Mouse (Mus musculus) left cerebral cortex, postnatal 4 days (tissue): Measurements from ENCODE around the gene Pbrm1. TPM values are rescaled to one million over a fixed set of nuclear protein-coding genes. Genes with fewer than 3 reads are reported as not detected.
A peak's percentile ranks its signal among the peaks of the same experiment; 100 is the strongest.

Experiments
- DNase-seq: peaks from one replicate; pipeline ENCODE4 v3.0.0-alpha.2; 2022
- intact Hi-C: fragments of 180-260 bp; cut with DNase I; formaldehyde crosslinking; loops from one replicate; pipeline ENCODE4 v1.15.1; 2025
- total RNA-seq, 2 experiments: library from RNA; stranded (reverse); gene quantifications; 2 replicates each; pipeline ENCODE4 v1.2.3; 2021

Pbrm1 gene
- total RNA-seq: 100 to 1,000 TPM; 107 to 110 TPM

DNA sequence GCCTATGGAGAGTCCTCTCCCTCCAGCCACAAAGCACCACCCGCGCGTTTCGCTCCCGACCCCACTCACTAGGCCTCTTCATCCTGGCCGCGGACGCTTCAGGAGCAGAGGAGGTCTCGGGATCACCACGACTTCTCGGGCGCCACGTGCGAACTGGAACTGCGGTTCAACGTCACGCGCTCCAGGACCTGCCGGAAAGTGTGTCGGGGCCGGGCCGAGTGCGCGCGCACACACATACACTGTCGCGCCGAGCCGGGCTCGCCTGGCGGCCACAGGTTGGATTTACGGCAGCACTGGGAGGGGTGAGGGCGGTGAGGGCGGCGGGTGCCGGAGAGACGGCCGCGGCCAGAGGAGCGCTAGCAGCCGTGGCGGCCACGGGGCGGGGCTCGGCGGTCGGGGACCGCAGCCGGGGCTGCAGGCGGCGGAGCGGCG lies at the start of gene Pbrm1, which contains the start of gene Gnl3:
TSS of gene Pbrm1 (plus strand) at position 279 of the 432 bp plus-strand sequence.
TSS of gene Gnl3 (minus strand) at position 293 of the 432 bp plus-strand sequence.
- peak; percentile 98 for DNase-seq

DNA sequence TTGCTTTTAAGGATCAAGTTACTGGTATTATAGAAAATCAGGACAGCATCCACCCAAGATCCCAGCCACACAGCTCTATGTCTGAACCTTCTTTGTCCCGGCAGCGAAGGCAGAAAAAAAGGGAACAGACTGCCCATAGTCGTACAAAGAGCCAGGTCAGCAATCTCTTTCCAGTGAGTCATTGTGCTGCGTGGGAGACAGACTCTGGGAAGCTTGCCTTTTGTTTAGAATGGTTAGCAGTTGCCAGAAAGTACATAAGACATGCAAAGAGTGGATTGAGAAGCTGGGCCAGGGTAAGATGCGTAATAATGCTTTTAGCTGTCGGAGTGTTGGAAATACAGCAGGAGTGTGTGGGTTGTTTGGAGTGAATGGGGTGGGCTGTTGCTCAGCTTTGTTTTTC lies 44.7 kb upstream of the Pbrm1 start:
- DNase-seq: no peak
- intact Hi-C loops: no loop called here

More for the DNA sequence above, at the start of gene Pbrm1, which contains the start of gene Gnl3:
- intact Hi-C loops: no loop called here

DNA sequence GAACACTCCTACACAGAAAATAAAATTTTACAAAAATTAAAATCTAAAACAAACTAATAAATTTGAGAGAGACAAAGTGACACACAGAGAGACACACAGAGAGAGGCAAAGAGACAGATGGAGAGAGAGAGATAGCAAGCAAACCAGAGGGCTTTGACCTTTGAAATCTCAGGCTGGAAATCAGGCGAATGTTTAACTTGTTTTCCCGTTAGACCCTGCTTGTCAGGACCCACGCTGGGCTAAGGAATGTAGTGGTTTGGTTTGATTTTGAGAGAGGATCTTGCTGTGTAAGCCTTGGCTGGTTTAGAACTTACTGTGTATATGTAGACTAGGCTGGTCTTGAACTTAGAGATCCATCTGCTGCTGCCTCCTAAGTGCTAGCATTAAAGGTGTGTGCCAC lies 42.7 kb upstream of the Pbrm1 start:
- intact Hi-C loops: no loop called here
- no peak for DNase-seq

DNA sequence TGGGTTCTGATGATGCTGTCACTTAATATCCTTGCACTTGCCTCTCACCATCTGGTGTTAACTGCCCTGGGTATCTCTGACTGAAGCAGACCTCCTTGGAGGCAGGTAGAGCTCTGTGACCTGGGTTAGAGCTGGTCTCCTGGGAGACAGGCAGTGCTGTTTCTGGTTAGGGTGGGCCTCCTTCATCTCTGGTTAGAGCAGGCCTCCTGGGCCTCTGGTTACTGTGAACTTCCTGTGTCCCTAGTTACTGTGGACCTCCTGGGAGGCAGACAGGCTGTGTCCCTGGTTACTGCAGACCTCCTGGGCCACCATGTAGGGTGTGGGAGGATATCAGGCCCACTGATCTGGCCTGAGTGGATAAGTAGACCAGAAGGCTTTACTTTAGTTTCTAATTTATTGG lies 22.5 kb upstream of the Pbrm1 start:
- DNase-seq: no peak
- intact Hi-C loops: no loop called here

DNA sequence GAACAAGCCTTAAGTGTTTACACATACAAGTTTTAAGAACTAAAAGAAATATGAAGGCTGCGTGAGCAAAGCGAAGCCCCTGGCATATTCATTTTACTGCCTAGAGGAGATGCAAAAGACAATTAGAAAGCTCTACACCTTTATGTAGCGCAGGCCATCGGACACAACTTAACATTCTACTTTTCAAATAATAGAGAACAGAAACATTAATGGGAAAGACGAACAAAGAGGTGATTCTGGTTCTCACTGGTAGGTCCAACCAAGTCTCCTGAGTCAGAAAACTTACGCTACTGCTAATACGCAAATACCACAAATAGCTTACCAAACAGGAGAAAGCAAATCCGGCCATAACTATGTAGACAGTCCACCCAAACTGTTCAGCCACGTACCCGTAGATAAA lies 18.6 kb upstream of the Pbrm1 start:
- intact Hi-C loops: no loop called here

DNA sequence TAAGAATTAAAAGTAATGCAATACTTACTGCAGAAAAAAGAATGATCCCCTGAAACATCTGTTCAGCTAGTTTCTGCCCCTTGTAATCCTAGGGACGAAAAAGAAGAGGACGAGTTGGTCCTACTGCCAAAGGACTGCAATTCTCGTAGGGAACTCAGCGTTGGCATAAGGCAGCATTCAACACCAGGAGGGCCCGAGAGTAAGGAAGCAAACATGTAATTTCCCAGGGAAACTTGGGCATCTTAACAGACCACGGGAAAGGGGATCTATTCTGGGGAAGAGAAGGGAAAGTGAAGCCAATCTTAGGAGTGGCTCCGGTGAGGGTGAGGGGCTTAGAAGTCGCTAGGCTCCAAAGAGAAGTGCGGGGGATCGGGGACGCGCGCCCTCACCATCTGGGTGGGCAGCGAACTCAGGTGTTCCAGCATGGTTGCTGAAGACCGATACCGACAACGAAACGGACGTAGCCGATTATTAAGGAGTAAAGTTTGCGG lies 18.1 kb upstream of the Pbrm1 start:
- intact Hi-C loops: no loop called here
- no peak for DNase-seq

More for the DNA sequence above, 18.6 kb upstream of the Pbrm1 start:
- DNase-seq: no peak

DNA sequence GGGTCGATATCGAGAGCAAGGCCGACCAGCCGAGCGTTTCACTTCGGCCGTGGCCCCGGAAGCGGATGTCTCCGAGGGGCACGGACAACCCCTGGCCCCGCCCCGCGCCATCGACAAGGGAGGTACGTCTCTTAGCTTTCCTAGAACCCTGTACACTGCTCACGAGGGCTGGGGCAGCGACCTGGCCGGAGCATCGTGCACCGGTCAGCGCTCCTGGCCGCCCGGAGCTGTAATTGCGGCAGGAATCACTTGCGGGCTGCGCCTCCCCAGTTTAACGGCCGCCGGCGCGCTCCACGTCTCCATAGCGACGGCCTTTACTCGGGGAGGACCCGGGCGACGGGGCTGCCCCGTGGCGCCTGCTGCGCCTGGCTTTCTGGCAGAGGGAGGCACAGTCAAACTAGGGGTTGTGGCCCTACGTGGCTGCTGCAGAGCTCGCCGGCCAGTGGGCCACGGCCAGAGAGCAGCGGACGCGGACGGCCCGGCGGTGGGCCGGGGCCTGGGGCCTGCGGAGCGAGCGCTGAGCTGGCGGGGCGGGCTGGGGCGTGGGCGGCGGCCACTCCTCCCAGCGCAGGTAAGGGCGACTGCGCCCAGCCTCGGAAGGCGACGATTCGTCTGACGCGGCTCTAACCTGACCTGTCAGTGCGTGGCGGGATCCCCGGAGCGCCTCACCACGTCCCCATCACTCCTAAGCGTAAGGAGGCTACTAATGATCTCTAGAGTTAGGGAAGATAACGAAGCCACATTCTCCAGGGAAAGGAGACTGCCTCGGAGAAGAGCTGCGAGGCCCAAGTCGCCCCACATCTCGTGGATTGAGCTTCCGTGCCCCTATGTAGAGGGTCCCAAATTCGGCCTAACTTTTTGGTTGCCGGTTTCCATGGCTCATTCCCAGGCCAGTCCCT lies 17.4 kb upstream of the Pbrm1 start, which contains the start of the genes Glt8d1 and Spcs1:
TSS of gene Glt8d1 (plus strand) at position 94 of the 899 bp plus-strand sequence.
TSS of gene Spcs1 (minus strand) at position 366 of the 899 bp plus-strand sequence.
- DNase-seq: peak; percentile 84
- intact Hi-C loops: no loop called here

DNA sequence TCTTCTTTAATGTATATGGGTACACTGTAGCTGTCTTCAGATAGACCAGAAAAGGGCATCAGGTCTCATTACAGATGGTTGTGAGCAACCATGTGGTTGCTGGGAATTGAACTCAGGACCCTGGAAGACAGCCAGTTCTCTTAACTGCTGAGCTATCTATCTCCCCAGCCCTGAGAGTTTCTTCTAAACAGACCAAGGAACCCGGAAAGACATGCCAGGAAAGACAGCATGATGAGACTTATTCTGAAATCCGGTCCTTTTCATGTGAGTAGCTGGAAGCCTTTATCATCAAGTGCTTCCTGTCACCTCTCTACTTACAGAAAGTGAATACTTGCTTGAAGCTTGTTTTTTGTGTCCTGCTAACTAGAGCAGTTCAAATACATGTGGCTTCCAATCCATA lies 14.4 kb upstream of the Pbrm1 start:
- DNase-seq: no peak
- intact Hi-C loops: no loop called here

DNA sequence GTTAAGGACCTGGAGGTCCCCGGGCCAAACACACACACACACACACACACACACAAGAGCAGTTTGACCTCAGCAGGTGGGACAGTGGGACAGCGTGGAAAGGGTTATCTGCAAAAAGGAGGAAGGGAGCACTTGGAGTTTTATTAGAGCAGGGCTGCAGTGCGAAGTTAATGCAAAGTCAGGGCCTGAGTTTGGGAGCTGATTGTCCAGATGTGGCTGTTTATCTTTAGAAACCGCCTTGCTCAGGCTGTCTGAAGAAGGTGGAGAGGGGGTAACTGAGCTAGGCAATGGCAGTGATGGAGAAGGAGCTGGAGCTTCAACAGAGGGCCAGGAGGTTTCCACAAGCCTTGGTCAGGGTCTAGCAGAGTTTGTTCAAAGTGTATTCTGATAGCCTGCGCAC lies 12.2 kb upstream of the Pbrm1 start:
- no peak for DNase-seq
- intact Hi-C loops: no loop called here

DNA sequence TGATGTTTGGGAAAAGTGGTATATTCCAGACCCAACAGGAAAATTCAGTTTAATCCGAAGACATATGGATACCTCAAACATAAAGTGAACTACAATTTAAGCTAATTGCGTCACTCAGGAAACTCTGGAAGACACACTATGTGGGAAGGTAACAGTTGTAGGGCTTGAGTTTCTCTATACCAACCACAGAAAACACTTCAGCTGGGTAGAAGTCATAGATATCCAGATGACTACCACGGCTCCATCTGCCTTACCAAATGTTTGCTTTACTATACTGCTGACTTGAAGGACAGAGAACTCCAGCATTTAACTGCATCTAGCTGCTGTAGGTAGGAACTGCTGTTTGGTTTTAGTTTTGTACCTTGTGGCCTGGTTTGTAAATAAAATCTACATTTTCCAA lies 7.3 kb upstream of the Pbrm1 start:
- no peak for DNase-seq
- intact Hi-C loops: no loop called here

DNA sequence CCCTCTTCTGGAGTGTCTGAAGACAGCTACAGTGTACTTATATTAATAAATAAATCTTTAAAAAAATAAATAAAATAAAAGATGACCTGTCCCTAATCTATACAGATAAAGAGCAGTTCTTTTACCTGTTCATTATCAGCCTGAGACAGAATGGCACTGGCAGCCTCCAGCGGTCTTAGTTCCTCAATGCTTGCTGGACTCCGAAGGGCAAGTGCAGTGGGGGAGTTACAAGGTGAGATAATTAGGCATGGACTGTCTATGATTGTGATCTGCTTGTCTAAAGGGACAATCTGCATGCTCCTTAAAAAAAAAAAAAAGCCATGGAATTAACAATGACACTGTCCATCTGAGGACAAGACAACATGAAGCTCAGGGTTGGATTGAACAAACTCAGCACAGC lies 5.0 kb upstream of the Pbrm1 start:
- DNase-seq: no peak
- intact Hi-C loops: no loop called here

DNA sequence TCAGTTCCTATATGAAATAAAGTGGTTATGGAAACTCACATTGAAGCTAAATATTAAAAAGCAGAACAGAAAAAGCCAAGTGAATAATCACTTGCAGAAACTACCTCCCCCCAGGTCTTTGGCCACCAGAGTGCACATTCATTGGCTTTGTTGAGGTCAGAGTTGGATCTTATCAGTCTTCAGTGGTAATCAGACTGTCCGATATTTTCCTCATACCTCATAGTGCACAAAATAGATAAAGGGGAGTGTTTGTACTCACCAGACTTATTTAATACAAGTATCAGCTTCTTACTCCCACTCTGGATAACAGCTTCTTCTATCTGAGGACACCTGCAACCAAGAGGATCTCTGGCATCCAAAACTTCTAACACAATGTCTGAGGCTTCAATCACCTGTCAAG lies 2.9 kb upstream of the Pbrm1 start:
- DNase-seq: no peak
- intact Hi-C loops: no loop called here

DNA sequence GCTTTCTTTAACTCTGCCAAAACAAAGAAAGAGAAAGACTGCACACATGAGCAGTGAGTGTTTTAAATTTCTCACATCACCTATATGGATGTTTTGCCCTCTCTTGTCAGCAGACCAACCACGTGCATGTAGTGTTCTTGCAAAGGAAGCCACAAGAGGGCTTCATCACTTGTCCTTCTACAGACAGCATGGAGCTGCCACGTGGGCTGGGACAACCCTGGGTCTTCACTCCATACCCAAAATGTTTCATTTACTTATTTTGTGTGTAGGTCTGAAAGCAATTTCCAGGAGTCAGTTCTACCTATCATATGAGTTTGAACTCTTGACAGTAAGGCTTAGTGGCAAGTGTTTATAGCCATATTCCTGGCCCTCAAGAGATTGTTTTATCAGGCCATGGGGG lies 1.1 kb upstream of the Pbrm1 start:
- intact Hi-C loops: no loop called here
- no peak for DNase-seq

DNA sequence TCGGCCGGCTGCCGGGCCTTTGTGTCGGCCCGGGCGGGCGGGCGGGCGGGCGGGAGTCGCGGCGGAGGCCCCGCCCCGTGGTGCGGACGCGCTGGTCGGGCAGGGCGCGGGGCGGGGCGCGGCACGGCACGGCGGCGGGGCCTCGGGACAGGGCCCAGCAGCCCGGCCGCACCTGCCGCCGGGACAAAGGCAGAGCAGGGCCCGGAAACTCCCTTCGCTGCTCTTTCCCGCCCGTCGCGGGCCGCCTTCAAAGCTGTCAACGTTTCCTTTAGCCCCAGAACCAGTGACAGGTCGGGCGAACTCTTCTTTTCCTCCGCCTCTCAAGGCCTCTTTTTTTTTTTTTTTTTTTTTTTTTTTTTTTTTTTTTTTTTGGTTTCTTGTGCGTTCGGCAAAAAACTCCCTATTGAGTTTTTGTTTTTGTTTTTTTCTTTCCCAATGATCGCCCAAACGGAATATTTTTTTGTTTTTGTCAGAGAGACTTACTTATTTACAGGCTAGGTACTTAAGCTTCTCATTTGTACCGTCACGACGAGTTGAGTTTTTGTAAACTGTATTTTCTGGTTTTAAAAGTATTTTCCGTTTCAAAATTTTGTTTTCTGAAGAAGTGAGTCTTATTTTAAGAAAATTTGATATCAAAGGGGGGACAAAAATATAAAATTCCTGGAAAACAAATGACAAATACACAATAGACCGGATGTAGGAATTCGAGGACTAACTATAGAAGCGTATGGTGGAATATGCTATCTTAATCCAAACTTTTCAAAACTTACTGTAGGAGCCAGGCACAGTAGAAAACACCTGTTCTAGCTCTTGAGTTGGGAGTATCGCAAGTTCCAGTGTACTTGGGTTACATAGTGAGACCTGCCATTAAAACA lies 630 bp downstream of the Pbrm1 start:
- intact Hi-C loops: no loop called here
- DNase-seq: peak; percentile 71

DNA sequence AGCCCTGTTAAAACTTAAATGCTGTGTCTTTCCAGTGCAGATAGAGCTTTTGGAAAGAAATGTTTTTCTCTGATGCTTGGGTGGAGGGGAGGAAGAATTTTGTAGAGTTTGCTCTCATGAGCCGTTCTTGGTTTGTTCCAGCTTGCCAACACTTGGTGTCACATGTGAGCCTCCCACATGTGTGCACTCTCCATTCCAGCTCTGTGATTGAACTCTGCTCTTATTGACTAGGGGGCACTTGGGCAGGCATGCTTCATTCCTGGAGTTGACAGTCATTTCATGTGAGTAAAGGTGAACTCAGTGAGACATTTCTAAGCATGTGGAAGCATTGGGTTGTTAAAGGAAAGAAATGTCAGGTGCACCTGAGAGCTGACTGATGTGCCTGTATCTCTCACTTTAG lies 3.6 kb downstream of the Pbrm1 start:
- intact Hi-C loops: no loop called here
- DNase-seq: no peak

DNA sequence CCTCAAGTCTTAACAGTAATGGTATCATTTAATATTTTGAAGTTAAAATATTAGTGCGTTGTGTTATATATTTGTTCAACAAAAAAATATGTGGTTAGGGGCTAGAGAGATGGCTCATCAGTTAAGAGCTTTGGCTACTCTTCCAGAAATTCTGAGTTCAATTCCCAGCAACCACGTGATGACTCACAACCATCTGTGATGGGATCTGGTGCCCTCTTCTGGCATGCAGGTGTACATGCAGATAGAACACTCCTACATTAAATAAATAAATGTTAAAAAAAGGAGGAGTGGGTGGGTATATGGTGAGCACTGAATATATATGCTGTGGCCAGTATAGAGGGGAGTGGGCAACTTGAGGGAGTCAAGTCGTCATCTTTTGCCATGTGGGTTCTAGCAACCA lies 6.8 kb downstream of the Pbrm1 start:
- intact Hi-C loops: no loop called here
- no peak for DNase-seq

DNA sequence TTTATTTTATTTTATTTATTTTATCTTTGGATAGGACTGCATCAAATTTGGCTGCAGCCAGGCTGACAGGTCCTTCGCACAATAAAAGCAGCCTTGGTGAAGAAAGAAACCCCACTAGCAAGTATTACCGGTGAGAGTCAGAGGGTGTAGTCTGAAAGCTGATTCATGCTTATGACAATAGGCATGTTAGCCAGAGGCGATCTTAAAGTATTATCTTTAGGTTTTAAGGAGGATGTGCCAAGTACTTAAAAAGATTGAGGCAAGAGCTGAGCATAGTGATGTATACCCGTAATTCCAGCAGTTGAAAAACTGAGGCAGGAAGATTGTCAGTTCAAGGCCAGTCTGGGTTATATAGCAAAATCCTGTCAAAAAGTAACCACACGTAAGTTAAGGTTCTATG lies 26.4 kb downstream of the Pbrm1 start:
- no peak for DNase-seq
- intact Hi-C loops: no loop called here

DNA sequence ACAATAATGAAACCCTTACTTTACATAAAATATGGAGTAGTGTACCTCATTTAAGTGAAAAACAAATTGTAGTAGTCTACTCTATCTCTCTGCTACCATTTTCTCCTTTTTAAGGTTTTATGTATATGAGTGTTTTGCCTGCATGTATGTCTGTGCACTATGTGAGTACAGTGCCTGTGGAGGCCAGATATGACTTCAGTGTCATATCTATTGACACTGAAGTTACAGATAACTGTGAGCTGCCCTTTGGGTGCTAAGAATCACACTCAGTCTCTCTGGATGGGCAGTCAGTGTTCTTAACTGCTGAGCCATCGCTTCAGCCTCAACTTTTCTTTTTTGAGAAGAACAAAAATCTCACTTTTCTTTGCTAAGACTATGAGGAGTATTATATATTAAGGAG lies 26.9 kb downstream of the Pbrm1 start:
- no peak for DNase-seq
- intact Hi-C loops: no loop called here

DNA sequence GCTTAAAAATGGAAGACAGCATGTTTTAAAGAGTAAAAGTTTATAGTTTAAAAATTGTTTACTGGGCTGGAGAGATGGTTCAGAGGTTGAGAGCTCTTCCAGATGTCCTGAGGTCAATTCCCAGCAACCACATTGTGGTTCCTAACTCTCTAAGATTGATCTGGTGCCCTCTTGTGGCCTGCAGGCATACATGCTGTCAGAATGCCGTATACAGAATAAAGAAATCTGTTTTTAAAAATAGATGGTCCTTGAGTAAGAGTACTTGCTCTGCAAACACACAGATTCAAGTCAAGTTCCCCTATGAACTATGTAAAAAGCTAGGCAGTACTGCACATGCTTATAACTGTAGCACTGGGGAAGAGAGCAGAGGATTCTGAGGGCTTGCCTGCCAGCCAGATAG lies 43.3 kb downstream of the Pbrm1 start:
- intact Hi-C loops: no loop called here
- DNase-seq: no peak

DNA sequence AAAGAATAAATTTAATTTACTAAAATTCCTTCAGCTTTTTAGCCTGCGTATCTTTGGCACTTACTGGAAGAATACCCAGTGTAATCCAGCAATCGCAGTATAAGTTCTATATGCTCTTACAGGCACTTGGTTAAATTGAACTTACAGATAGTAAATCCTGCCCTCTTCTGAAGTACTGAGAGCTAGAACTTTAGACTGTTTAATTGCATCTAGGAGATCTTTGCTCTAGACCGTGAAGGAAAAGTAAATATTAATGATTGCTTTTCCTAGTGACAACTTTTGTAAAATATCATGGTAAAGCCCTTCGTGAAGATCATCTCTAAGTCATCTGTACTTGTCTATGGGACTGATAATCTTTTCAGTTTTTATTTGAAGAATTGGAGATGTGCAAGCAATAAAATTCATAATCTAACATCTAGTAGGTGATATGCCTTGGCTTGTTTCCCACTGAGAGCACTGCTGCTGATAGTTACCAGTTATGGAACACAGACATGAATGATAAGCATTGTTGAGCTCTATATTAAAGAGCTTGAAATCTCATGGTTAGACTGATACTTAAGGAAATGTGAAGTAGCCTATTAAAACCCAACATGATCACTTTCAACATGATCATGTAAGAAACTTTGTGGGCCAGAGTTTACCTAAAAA lies 50.3 kb downstream of the Pbrm1 start:
- intact Hi-C loops: no loop called here
- no peak for DNase-seq
